Mouse (Mus musculus) telencephalon, adult 2 months (tissue): Measurements from ENCODE around the gene Mbd3.

Experiments used
- DNase-seq: peaks from one replicate; pipeline ENCODE4 v3.0.0-alpha.2; 2011; ENCODE audit warnings: low read depth, low spot score

Gene Mbd3

DNA sequence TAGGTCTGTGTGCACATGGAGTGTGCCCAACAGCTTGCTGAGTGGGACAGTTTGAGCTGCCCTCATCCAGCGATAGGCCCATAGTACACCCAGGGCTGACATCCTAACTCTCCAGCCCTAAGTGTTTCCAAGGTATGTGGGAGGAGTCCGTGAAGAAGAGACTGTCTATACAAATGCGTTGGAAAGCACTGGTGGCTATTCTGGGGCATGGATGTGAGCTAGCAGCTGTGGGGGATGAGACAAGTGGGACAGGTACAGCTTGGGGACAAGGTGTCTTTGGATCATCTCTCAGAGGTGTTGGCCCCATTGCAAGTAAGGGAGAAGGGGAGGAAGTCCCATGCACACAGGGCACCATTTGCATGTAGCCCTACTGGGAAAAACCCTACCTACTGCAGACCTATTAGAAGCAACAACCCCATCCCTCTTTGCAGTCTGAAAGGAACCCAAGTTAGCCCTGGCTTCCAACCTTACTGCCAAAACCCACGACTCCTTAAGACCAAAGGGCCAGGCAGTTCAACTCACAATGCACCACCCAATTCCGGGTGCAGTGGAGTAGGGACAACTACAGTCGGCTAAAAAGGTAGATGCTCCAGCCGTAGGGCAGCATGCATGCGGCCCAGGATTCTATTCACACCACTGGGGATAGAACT is 1.7 kb downstream of the Mbd3 start:
- DNase-seq, result no peak

DNA sequence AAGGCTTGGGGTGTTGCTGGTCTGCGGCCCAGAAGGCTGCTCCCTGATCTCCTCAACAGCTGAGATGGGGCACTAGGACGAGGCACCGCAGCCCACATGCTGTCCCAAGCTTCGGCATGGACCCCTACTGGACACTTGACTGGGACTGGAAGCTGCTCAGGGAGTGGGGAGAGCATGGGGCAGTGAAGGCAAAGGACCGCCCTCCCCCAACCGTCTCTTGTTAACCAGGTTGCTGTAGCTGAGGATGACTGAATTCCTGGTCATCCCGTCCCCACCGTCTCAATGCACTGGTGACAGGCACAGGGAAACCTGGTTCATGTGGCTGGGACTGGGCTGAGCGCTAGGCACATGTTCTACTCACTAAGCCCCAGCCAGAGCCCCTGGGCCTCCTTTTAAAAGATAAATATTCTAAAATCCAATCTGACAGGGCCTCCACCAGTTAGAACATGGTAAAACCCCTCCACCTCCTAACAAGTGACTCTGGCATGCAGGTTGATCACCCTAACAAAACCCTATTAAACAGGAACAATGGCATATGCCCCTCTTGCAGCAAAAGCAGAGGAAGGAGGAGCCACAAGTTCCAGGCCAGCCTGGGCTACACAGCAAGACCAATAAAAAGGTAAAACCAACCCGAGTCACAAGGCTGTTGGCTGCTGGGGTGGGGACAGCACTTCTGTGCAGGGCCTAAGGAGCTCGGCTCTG is 2.4 kb downstream of the Mbd3 start:
- DNase-seq, result no peak

DNA sequence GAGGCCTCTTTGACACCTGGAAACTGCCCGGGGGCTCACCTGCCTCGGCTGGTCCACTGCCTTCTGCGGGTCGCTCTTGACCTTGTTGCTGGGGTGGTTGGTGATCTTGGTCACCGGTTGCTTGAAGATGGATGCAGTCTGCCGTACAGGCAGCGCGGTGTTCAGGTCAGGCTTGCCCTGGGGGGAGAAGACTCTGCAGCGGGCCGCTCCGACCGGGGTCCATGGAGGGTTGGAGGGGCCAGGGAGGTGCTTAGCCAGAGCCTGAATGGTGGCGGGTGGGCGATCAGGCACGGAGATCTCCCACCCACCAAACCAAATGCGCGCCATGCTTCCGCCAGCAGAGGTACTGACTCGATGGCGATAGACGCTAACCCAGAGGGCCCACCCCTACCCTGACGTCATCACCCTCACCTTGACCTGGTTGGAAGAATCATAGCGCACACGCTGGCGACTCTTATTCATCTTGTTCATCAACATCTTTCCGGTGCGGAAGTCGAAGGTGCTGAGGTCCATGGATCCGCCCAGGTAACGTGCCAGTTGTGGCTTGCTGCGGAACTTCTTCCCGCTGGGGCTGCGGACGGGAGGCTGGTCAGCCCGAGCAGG is 4.2 kb downstream of the Mbd3 start:
- DNase-seq, result no peak

DNA sequence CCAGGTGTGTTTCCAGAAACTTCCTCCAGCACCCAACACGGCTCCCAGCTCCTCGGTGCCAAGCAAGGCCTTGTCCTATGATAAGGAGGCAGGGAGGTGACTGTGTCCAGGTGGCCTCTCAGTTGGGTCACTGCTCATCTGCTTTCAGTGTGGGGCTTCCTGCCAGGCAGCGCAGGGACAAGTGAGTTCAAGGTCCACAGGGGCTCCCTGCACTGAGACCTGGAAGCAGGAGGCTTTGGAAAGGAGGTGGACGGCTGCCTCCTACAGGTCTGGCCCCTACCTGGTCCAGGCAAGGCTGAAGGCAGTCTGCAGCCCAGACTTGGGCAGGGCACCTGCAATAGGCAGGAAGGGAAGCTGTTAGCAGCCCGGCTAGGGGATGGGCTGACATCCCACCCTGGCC is 6.7 kb downstream of the Mbd3 start:
- DNase-seq, result no peak

DNA sequence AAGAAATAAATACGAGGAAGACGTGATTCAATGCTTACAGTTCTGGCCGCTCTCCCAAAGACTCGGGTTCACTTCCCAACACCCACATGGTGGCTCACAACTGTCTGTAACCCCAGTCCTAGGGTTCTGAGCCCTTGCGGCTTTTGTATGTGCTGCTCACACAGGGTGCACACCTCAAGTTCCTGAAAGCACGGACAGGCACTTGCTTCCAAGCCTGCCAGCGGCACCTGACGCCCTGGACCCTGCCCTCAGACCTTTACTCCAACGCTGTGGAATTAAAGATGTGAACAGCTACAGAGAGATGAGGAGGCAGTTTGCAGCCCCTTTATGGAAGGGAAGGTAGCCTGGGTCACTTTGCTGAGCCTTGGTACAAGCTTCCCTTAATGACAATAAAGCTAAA is 8.7 kb downstream of the Mbd3 start:
- DNase-seq, result no peak

DNA sequence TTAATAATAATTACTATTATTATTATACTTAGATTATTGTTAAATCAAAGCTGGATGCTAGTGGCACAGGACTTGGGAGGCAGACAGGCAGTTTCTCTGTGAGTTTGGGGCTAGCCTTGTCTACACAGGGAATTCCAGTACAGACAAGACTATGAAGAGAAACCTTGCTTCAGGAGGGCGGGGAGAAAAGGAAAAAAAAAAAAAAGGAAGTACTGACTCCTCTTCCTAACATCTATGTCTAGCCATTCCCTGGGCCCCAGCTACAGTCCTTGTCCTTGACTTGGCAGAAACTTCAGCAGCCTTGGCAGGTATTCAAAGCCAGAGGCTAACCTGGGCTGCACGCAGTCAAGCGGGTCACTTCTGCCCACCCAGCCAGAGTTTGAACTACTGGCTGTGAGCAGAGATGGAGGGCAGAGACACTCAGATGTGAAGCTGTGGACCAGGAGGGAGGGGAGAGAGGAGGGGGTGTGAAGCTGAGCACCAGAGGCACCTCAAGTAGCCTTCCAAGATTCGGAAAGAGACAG is 10.1 kb downstream of the Mbd3 start:
- DNase-seq, result no peak

DNA sequence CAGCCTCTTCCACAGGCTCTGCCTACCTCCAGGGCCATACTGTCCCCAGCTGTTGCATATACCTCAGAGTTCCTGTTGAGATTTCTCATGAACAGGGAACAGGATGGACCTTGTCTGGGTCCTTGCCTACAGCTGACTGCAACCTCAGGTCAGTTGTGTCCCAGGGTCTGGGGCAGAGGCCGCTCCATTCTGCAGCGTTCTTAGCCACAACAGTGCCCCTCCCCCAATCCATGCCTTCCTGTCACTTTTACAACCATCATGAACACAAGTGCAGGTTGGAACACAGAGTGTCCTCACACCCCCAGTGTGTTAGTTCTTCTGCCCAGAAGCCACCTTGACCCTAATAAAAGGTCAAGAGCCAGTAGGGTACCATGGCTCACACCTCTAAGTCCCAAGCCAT is 10.6 kb downstream of the Mbd3 start:
- DNase-seq, result no peak

DNA sequence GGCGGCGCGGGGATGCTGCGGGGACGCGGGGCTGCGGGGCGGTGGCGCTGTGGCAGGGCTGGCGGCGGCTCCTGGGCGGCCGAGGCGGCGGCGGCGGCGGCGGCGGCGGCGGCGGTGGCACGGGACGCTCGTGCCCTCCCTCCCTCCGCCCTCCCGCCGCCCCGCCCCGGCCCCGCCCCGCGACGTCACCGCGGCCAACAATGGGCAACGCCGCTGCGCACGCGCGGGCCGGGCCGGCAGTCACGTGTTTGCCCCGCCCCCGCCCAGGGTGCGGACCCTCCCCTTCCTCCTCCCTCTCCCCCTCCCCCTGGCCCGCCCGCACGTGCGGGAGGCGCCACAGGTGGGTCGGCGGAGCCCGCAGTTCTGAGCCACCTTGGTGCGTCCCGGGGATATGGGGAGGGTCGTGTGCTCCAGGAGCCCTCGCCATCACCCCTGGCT is 11.8 kb downstream of the Mbd3 start, which contains the start of gene Mex3d:
Mex3d (minus strand) TSS at position 138 of the 438 bp plus-strand sequence.
- DNase-seq, result no peak

DNA sequence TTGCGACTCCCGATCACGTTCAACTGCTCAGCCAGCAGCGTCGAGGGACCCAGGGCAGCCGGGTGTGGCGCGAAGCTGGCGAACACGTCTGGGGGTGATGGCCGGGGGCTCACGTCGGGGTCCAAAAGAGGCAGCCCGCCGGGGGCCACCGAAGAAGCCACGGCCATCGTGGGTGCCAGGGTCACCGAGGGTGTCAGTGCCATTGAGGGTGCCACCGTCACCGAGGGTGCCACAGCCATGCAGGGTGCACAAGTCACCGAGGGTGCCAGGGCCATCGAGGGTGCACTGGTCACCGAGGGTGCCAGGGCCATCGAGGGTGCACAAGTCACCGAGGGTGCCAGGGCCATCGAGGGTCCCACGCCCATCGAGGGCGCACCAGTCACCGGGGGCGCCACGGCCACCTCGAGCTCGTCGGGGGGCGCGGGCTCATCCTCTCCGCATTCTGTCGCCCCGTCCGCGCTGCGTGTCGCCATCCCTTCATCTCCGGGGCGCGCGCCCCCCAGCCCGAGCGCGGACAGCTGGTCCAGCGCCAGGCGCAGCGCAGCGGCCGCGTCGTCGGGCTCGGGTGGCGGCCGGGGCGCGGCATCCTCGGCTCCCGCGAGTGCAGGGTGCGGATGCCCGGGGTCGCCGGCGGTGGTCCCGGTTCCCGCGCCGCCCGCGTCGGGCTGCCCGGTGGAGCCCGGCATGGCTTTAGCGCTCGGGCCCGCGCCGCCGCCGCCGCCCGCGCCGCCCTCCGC is 12.4 kb downstream of the Mbd3 start:
- DNase-seq, result no peak

DNA sequence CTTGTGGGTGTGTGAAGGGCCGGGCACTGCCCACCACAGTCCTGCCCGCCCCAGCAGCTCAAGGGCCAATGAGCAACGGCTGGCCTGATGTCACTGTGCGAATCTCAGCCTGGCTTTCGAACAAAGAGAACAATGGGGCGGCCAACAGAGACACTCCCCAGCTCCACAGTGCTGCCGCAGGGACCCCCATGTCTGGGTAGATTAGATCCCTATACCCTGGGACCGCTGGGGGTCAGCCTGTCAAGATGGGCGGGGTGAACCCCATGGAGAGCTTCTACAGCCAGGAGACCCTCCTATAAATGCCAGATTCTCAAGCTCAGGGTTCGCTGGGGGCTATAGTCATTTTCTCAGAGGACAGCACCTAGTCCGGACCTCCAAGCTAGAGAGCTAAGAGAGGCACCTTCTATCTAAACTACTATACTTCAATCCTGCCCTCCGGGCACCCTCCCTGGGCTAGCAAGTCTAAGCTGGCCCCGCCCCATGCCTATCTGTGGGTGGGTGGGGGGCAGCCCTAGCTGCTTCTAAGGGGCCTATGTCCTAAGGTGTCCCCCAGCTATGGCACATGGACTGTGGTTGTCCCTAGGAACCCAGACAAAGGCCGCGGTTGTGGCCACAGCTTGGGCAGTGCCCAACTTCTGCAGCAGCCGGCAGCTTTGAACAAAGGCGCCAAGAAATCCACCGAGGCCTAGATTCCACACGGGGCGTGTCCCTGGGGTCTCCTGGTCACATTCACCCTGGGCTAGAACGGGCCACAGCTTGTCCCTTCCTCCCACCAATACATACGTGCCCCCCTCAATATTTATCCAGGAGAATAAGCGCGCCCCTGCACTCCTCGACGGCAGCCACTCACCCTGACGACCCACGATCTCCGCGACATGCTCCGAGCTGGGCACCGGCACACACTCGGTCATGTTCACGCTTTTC is 13.3 kb downstream of the Mbd3 start:
- DNase-seq, result no peak

DNA sequence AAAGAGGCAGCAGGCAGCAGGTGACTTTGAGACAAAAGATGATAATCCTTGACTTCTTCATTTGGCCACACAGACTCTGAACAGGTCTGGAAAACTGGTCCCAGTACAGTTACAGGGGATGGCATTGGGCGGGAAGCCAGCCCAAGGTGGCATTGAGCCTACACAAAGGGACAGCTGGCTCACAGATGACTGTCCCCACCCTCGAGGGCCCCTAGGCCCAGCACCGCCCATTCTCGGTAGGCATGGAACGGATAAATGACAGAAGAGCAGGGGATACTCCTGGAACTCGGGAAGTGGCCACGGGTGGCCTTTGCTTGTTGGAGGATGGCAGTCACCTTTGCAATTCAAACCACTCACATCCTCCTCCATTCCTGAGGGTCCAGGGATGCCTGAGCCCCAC is 14.0 kb downstream of the Mbd3 start:
- no peak for DNase-seq

DNA sequence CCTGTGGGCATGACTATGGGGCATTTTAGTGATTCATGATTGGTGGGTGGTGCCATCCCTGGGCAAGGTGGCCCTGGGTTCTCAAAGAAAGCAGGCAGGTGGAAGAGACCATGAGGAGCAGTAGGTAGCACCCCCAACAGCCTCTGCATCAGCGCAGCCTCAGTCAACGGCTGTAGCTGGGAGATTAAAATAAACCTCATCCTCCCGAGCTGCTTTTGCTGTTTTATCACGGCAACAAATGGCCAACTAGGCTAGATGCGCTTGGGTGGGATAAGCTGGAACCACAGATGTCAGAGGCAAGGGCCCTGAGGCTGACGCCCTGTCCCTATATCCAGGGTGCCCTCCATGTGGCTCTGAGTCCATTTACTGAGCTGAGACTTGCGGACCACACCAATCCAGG is 14.6 kb downstream of the Mbd3 start:
- DNase-seq, result no peak

DNA sequence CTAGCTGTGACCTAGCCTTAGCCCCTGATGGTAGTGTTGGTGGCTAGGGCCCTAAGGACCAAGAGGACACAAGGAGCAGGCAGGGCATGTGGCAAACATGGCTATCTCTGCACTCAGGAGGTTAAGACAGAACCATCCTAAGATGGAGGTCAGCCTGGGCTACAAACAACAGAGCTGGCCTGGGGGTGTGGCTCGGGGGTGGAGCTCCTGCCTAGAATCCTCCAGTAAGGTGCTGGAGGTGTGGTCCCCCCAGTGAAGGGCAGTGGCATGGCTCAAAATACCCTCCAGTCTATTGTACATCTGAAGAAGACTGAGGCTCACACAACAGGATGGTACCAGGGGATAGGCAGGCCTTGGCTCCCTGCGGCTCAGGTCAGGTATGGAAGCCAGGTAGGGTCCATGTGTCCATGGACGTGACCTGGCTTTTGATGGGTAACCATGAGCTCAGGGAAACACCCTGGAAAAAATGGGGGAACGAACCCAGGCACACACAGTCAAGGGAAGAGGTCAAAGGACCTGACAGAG is 15.2 kb downstream of the Mbd3 start:
- DNase-seq, result no peak

DNA sequence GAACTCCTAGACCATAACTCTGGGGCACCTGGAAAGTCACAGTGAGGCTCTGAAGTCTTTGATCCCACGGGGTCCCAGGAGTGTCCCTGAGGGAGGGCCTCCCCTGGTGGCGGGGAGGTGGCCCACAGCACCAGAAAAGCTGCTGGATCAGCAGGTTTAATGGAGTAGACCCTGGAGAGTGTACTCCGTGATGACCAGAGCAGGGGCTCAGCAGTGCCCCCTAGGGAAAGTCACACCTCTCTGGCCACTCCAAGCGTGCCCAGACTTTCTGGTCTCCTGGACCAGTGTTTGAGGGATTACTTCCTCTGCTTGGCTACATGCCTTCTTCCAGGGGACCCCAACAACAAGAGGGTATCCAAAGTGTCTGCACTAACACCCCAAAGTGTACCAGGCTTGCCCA is 15.9 kb downstream of the Mbd3 start:
- DNase-seq, result no peak

DNA sequence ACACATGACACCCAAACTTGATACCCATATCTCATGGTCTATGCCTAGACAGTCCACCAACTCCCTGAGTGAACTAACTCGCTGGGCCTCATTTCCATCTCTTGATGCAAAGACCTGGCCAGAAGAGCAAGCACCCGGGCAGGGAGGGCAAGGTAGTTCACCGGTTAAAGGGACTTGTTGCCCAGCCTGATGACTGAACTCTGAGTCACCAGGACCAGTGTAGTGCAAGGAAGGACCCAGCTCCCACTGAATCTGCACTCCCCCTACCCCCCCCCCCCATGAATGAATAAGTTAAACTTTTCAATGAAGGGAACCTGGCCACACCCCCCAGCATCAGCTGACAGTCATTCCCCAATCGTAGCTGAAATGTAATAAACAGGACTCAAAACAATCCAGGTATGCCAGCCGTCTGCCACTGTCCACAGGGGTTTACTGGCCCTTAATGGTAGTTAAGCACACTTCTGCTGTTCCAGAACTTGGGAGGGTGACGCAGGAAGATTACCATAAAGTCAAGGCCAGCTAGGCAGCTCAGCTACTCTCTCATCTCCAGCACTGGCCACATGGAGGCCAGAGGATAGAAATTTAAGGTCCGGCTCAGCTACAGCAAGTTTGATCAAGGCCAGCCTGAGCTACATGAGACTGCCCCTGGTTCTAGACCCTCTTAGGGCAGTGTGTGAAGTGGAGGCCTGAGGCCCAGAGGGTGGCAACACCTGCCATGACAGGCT is 16.5 kb downstream of the Mbd3 start:
- DNase-seq, result no peak

DNA sequence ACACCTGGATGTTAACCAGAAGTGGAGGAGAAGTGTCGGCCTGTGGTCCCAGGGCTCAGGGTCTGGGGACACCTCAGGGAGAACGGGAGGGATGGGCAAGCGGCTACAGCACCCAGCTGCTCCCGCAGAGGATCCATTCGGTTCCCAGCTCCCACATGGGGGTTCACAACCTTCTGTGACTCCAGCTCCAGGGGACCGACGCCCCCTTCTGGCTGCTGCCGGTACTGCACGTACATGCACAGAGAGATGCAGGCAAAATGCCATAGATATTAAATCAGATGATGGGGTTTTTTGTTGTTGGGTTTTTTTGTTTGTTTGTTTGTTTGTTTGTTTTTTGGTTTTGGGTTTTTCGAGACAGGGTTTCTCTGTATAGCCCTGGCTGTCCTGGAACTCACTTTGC is 21.6 kb downstream of the Mbd3 start:
- no peak for DNase-seq

DNA sequence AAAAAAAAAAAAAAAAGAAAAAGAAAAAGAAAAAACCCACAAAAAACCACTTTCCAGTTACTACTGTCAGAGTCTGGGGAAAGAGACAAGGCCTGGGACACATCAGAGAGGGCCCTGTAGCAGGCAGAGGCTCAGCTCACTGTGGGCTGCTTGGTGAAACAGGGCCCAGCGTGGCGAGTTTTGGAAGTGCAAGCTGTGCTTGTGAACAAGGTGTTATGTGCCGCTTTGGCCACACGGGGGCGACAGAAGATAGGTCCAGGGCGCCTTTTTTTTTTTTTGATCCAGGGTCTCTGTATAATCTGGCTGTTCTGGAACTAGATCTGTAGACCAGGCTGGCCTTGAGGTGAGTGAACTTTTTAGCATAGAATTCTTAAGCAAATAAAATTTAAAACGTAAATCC is 23.2 kb downstream of the Mbd3 start:
- DNase-seq, result peak; percentile 74

DNA sequence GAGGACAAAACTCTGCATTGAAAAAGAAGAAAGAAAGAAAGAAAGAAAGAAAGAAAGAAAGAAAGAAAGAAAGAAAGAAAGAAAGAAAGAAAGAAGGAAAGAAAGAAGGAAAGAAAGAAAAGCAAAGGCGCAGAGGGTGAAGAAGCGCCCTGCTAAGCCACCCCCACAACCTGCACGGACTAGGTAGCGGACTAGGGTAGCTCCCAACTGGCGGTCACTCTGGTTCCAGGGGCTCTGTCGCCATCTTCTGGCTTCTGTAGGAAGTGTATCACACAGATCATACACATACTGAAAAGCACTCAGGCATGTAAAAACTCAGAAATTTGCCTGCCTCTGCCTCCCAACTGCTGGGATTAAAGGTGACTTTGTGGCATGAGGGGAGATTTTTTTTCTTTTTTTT is 25.3 kb downstream of the Mbd3 start:
- no peak for DNase-seq

DNA sequence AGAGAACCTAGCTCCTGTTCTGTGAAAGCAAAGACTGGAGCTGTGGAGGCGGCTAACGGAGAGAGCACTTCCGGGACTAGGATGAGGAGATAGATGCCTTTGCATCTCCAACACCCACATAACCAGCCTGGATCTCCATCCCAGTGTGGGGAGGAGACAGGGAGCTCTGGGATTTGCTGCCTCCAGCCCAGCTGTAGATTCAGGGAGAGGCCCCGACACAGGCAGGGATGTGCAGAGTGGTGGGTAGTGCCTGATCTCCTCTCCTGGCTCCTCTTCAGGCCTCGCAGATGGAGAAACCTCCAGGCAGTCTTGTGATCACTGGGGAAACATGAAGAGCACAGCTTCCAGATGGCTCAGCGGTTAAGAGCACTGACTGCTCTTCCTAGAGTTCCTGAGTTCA is 26.6 kb downstream of the Mbd3 start:
- peak; percentile 67 for DNase-seq

DNA sequence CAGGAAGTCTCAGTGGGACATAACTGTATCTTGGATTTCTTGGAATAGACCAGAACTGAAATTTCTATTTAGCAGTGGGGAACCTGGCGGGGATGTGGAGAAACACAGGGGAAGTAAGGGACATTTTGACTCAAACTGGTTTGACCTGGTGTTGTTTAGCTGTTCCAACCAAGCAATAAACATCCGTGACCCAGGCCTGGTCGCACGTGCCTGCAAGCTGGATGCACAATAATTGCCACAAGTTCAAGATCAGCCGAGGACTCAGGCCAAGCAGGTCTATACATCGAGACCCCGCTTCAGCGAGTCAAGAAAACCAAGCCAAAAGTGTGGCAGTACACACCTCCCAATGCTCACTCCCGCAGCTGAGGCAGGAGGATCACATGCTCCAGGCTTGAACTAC is 27.4 kb downstream of the Mbd3 start:
- DNase-seq, result no peak
